Mouse (Mus musculus) cerebellum, adult 9-11 months (tissue): ENCODE results near the gene Capn12.
A peak's percentile ranks its signal among the peaks of the same experiment; 100 is the strongest.

Source experiments
- DNase-seq: peaks from one replicate; pipeline ENCODE4 v3.0.0; 2022

Capn12 gene

DNA sequence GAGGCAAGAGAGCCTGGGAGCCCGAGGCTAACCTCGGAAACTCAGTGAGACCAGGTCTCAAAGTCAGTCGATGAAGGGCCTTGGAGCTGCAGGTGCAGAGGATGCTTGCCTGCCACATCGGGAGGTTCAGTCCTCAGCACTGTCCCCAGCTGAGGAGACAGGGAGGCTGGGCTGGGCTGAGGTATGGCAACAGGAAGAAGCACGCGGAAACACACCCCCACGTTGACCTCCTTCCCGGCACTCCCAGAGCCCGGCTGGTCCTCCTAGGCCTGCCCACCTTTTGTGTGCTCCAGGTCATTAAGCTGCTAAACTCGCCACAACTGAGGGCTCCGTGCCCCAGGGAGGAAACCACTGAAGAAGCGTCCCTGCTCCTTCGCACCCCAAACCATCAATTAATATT is at the start of gene Capn12:
Gene Capn12, plus strand, starts transcription at position 224 of the 400 bp plus-strand sequence.
- DNase-seq = no peak

GRCm38 (mm10) chr7:28832137-28832536 is 49.1 kb upstream of the Capn12 start:
- DNase-seq = no peak

GRCm38 (mm10) chr7:28833723-28834347 is 47.4 kb upstream of the Capn12 start, which contains the start of gene Lgals4:
TSS of gene Lgals4 (plus strand) at chr7:28833854.
- no peak for DNase-seq

GRCm38 (mm10) chr7:28836936-28837335 is 44.3 kb upstream of the Capn12 start:
- no peak for DNase-seq

GRCm38 (mm10) chr7:28838331-28838730 is 42.9 kb upstream of the Capn12 start:
- DNase-seq = no peak

DNA sequence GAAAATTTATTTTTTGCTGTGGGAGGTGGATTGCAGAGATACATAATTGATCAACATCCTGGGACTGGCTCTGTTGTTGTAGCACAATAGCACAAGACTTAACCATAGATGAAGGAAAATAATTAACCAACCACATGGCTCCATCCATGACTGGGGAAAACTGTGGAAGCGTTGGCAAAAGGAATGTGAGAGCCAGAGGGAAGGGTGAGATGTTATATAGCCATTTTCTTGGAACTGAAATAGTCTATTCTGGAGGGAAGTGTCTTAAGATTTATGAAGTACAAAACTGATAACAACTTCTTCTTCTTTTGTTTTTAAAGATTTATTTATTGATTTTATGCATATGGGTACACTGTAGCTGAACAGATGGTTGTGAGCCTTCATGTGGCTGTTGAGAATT is 33.9 kb upstream of the Capn12 start:
- no peak for DNase-seq

DNA sequence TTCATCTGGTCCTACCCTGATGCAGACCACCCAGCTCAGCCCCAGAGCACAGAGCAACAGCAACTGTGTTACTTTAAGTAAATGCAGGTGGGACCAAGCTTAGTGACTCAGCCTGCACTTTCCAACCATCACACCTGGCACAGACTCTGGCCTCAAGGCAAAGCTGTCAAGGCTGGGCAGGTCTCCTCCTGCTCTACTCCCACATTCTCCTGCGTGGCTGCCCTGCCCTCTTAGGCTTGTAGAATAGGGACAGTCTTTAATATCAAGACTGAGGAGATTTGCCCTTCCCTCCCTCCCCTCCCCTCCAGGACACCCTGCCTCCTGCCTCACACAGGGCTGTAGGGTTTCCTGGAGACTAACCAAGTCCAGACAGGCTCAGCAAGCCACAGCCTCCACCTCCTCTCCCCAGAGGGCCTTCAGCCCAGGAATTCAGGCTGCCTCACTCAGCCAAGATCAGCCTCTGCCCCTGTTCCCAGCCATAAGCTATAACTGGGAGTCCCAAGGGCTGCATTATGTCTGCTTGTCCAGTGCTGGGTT is 31.5 kb upstream of the Capn12 start:
- no peak for DNase-seq

DNA sequence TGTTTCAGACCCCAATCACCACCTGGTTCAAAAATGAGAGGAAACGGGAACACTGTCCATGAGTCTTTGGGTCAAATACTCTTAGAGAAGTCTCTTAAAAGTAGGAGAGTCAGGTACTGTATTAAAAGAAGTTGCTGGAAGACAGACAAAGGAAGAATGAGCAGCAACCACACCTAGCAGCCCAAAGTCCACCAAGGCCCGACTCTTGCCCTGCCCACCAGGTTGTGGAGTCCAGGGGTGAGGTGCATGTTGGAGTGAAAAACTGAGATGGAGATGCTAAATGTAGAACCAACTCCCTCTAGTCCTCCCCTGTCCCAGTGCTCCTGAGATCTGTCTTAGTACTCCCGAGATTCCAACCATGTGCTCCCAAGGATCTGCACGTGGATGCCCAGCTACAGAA is 30.6 kb upstream of the Capn12 start:
- DNase-seq = no peak

DNA sequence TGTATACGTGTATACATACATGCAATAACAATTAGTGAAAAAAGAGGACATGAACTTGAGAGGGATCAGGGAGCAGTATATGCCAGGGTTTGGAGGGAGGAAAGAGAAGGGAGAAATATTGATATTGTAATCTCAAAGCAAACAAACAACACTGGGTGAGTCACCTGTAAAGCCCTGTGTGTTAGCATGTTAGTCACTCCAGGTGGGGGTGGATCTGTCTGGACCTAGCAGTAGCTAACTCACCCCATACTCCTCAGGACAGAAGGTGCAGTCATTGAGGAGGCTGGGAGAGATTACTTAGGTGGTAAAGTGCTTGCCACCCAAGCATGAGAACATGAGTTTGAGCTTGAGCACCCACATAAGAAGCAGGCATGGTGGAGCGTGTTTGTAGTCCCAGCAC is 21.3 kb upstream of the Capn12 start:
- DNase-seq = no peak

DNA sequence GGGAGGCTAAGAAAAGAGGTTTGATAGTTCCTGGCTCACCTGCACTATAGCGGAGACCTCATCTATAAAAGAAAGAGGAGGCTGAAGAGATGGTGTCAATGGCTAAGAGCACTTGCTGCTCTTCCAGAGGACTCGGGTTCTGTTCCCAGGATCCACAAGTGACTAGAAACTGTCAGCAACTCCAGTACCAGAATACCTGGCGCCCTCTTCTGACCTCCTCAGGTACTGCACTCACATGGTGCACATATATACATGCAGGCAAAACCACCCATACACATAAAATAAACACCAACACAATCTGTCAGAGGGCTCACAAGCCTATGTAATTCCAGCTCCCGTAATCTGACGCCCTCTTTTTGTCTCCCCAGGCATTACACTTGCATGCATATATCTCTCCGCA is 20.3 kb upstream of the Capn12 start:
- DNase-seq = no peak

DNA sequence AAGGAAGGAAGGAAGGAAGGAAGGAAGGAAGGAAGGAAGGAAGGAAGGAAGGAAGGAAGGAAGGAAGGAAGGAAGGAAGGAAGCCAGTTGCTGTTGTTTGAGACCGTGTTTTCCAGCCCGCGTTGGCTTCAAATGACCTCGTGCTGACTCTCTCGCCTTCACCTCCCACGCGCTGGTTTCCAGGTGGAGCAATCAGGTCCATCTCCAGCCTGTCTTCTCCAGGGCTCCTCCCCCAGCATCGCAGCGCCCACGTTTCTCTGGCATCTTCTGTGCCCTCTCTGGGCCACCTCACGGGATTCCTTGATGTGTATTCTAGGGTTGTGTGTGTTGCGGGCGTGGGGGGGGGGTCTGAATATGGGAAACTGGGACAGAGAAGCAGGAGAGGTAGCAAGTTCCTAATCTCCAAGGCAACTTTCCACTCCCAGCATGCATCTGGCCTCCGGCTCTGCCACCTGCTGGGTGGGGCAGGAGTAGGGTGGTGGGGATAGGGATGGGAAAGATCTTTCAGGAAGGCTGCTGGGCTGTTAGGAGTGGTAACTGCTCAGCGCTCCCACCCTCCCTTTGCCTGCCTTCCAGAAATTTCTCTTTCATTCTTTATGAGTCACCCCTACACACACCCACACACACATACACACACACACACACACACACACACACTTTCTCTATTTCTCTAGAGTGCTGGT is 18.3 kb upstream of the Capn12 start:
- no peak for DNase-seq

GRCm38 (mm10) chr7:28863540-28863939 is 17.7 kb upstream of the Capn12 start, which contains the start of gene Lgals7:
TSS of gene Lgals7 (plus strand) at chr7:28863853.
- no peak for DNase-seq

DNA sequence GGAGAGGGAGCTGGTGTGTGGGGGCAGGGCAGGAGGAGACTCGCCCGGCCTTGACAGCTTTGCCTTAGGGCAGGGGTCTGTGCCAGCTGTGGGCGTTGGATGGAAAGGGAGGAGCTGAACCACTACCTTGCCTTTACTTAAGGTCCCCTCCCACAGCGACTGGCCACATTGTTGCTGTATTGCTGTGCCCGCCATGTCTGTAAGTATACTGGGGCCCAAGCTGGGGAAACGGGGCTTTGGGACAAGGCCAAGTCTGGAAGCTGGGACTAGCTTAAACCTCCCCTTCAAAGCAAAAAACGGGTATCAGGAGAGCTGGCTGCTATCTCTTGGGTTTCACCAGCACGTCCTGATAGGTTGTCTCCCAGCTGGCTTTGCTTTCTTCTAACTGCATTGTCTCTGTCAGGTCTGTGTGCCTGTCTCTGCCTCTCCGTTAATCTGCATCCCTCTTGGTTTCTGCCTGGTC is 16.9 kb upstream of the Capn12 start:
- DNase-seq = no peak

DNA sequence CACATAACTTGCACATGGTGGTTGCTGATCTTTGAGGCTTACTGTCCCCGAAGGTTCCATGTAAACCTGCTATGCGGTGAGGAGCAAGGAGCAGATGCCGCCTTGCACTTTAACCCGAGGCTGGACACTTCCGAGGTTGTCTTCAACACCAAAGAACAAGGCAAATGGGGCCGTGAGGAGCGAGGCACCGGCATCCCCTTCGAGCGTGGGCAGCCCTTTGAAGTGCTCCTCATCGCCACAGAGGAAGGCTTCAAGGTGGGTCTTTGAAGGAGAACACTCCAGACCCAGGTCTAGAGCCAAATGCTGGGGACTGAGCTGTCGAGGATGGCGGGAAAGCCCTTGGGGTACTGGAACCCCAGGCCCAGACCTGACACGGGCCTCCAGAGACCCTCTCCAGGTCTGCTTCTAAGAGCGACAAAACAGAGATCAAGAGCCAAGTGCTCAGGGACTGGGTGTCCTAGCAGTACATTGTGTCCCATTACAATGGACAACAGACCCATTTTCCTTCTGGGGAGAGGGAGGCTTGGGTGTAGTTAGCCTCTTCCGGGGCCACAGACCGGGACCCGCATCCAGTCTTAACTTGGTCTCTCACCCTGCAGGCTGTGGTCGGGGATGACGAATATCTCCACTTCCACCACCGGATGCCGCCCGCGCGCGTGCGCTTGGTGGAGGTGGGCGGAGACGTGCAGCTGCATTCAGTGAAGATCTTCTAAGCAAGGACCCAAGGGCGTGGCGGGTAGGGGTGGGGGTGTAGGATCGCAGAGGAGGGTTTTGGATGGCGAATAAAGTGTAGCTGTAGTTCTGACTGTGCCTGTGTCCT is 15.5 kb upstream of the Capn12 start:
- no peak for DNase-seq

GRCm38 (mm10) chr7:28866769-28867507 is 14.3 kb upstream of the Capn12 start:
- no peak for DNase-seq

DNA sequence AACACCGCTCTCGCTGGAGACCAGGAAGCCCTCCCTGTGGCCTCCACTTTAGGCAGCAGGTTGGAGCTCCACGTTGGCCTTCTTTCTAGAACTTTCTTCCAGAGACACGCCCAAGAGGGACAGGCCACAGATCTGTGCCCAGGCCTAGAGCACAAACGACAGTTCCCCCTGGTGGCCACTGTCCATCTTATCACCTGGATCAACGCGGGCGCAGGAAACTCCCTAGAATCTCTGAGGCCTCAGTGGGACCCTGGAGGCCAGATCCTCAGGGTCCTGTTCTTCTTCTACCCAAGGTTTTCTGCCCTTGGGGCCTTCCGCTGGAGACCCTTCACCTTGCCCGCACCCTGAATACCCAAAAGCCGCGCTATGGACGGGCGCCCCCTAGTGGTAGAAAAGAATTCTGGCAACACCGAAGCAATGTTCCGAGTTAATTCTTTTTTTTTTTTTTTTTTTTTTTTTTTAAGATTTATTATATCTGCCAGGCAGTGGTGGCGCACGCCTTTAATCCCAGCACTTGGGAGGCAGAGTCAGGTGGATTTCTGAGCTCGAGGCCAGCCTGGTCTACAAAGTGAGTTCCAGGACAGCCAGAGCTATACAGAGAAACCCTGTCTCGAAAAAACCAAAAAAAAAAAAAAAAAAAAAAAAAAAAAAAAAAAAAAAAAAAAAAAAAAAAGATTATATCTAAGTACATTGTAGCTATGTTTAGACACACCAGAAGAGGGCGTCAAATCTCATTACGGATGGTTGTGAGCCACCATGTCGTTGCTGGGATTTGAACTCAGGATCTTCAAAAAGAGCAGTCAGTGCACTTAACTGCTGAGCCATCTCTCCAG is 13.5 kb upstream of the Capn12 start:
- DNase-seq = peak; percentile 70

- DNase-seq = no peak
These were observed 10.1 kb upstream of the Capn12 start for GRCm38 (mm10) chr7:28870901-28871664.

GRCm38 (mm10) chr7:28874565-28874964 is 6.7 kb upstream of the Capn12 start:
- no peak for DNase-seq

GRCm38 (mm10) chr7:28876099-28876498 is 5.1 kb upstream of the Capn12 start:
- no peak for DNase-seq

GRCm38 (mm10) chr7:28877155-28877554 is 4.1 kb upstream of the Capn12 start:
- DNase-seq = no peak

DNA sequence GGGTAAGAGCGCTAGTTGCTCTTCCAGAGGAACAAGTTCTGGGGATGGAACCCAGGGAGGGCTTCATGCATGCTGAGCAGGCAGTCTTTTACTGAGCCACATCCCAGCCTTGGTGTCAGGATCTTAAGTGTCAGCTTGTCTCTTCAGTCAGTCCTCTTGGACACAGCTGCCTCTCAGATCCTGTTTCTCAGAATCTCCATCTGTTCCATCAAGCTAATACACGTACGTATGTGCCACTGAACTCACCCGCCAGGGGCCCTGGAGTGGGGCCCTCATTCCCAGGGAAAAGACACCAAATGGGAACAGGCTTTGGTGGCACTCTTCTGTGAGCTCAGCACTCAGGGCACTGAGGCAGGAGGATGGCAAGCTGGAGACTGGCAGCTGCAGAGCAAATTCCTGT is 3.4 kb upstream of the Capn12 start:
- no peak for DNase-seq
